Mouse (Mus musculus) lung, adult 2 months (tissue): ENCODE results near the gene Pdcl. TPM values are rescaled to one million over a fixed set of nuclear protein-coding genes. Genes with fewer than 3 reads are reported as not detected.
A peak's percentile ranks its signal among the peaks of the same experiment; 100 is the strongest.

ENCODE experiments used
- DNase-seq: peaks from one replicate; pipeline ENCODE4 v3.0.0; 2022
- H3K4me1 ChIP-seq: fragments of 200-500 bp; 2 replicates; pipeline ENCODE4 v1.6.1; 2011; ENCODE audit warnings: low read length; ENCODE audit not compliant: control insufficient read depth, insufficient read depth
- H3K4me3 ChIP-seq: fragments of 200-500 bp; replicated peaks from 2 replicates; pipeline ENCODE3; 2011; ENCODE audit warnings: low read depth, mild to moderate bottlenecking, control low read depth, low read length; ENCODE audit errors: extremely low read depth
- CTCF ChIP-seq: fragments of 200-500 bp; IDR thresholded peaks from 2 replicates; pipeline ENCODE4 v1.5.1; 2011; ENCODE audit warnings: mild to moderate bottlenecking, low read length, control low read depth; ENCODE audit not compliant: insufficient read depth
- POLR2A ChIP-seq: fragments of 200-500 bp; IDR thresholded peaks from 2 replicates; pipeline ENCODE4 v1.6.1; 2011; ENCODE audit warnings: low read depth, mild to moderate bottlenecking, control low read depth, low read length, borderline replicate concordance; ENCODE audit errors: extremely low read depth
- WGBS: fragments of 180-500 bp; shearing (Covaris S2); methylation state at CpG from one replicate; pipeline ENCODE4 v1.1.7; 2018; 5-methylcytosine and 5-hydroxymethylcytosine counted together
- polyA plus RNA-seq: library from polyadenylated mRNA; depleted of rRNA; stranded (reverse); fragments of >200 nt; gene quantifications from 2 replicates; pipeline ENCODE4 v1.2.3, GENCODE M21; 2012; rRNA removed

Pdcl gene
- polyA plus RNA-seq = 8.7 and 14.6 TPM in 2 replicates

GRCm38 (mm10) chr2:37358633-37359540 is at the start of gene Pdcl:
TSS of gene Pdcl (minus strand) at chr2:37359332.
- TF ChIP-seq POLR2A = peak; percentile 62; the same call in 1 of the 2 replicates
- no peak for TF ChIP-seq CTCF
- no peaks in the 10 kb centered on the region for H3K4me1 ChIP-seq
- H3K4me3 ChIP-seq = peak within 1 kb of the TSS; percentile 99
- peak; percentile 88 for DNase-seq
- under 1% methylated on average over 42 of the region's 42 CpGs for WGBS

DNA sequence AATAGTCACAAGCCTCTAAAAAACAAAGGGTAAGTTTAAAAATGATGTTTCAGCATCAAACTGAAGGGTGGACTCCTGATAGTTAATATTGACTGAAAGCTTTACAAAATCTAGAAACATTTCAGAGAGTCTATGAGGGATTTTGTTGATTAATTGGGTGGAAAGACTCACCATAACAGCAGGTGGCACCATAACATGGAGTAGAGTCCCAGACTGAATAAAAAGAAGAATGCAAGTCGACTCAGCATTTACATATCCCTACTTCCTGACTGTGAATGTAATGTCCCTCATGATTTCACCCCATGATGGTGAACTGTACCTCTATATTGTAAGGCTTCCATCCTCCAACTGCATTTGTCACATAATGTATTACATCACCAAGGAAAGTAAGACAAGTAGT is 36.4 kb upstream of the Pdcl start:
- 18% methylated on average over 1 of the region's 1 CpGs for WGBS
- no peak for DNase-seq
- TF ChIP-seq CTCF (no peak), POLR2A (no peak)
- Histone ChIP-seq H3K4me3 (no peak overlapping the region), H3K4me1 (no peaks in the 10 kb centered on the region)

GRCm38 (mm10) chr2:37382921-37383320 is 23.8 kb upstream of the Pdcl start:
- TF ChIP-seq POLR2A (no peak), CTCF (no peak)
- Histone ChIP-seq H3K4me3 (no peak overlapping the region), H3K4me1 (no peaks in the 10 kb centered on the region)
- no peak for DNase-seq
- WGBS = 95% methylated on average over 9 of the region's 9 CpGs

DNA sequence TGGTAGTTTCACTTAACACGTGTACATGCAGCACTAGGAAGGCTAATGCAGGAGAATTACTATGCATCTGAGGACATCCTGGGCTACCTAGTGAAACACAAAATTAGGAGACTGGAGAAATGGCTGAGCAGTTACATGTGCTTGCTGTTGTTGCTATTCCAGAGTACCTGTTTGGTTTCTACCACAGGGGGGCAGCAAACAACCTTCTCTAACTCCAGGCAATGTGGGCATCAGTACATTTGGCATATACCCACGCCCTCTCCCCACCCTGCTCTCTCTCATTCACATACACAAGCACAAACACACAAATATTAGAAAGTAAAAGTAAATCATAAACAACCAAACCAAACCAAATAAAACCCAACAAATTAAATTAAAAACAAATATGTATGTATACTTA is 21.1 kb upstream of the Pdcl start:
- DNase-seq = peak; percentile 20
- 56% methylated on average over 2 of the region's 2 CpGs for WGBS
- peak; percentile 53 for TF ChIP-seq CTCF
- no peak for TF ChIP-seq POLR2A
- Histone ChIP-seq H3K4me3 (no peak overlapping the region), H3K4me1 (no peaks in the 10 kb centered on the region)

DNA sequence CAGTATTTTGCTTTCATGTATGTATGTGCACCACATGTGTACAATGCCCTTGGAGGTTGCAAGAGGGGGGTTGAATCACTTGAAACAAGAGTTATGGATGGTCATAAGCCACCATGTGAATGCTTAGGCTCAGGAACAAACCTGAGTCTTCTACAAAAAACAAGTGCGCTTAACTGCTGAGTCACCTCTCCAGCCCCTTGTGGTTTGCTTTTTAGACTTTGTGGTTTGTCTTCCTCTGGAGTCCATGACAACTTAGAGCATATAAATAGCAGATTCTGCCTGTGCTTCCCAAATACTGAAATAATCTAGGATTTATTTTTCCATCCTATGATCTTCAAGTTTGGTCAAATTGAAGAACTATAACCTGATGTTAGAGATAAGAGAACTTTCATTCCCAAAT is 16.9 kb upstream of the Pdcl start:
- DNase-seq = no peak
- 90% methylated on average over 1 of the region's 1 CpGs for WGBS
- no peak overlapping the region for H3K4me3 ChIP-seq
- no peak for TF ChIP-seq POLR2A
- TF ChIP-seq CTCF = no peak
- no peaks in the 10 kb centered on the region for H3K4me1 ChIP-seq

- DNase-seq = no peak
- WGBS = 71% methylated on average over 2 of the region's 2 CpGs
- Histone ChIP-seq H3K4me1 (no peaks in the 10 kb centered on the region), H3K4me3 (no peak overlapping the region)
- TF ChIP-seq CTCF = no peak
- TF ChIP-seq POLR2A = no peak
These were observed 11.5 kb upstream of the Pdcl start for GRCm38 (mm10) chr2:37370651-37371050.

- no peak overlapping the region for H3K4me3 ChIP-seq
These were observed 776 bp upstream of the Pdcl start for GRCm38 (mm10) chr2:37359908-37360307.

DNA sequence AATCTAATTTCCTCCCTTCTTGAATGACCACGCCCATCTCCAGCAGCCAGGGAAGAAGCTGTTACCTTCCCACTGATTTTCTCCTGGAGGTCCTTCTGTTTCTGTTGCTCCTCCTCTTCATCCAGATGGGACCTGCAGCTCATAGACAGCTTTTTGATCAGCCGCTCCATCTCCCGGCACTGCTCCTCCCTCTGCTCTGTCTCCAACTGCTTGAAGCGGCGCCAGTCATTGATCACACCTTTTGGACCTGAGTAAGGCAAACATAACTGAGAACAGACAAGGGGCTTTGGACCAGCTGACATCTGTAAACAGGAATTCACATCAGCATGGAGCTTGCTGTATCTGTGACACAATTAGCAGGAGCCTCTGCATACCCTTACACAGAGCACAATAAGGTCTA is 3.6 kb downstream of the Pdcl start:
- Histone ChIP-seq H3K4me1 (0 out of 2 replicates have a peak, but pooled peaks cover 3% of the 10 kb centered on the region), H3K4me3 (no peak overlapping the region)
- TF ChIP-seq CTCF (no peak), POLR2A (no peak)
- WGBS = 97% methylated on average over 5 of the region's 5 CpGs
- DNase-seq = no peak

More at GRCm38 (mm10) chr2:37359908-37360307, 776 bp upstream of the Pdcl start:
- TF ChIP-seq CTCF (no peak), POLR2A (no peak)
- WGBS = 90% methylated on average over 2 of the region's 2 CpGs
- DNase-seq = no peak
- H3K4me1 ChIP-seq = no peaks in the 10 kb centered on the region

DNA sequence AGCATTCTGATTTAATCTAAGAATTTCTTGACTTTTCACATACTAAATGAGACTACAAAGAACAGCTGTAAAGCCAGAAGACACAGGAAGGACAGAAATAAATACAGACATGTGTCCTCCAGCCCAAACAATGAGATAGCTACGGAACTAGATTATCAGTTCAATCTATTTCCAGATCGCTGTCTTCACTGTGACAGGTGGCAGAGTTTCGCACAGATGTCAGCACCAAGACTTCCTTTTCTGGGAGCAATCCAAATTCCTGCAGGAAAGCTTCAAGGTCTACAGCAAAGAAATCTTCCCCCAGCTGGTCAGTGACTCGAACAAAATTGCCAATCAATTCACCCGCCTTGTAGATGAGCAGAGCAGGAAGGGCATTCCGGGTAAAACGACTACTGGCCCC is 7.5 kb downstream of the Pdcl start:
- 52% methylated on average over 7 of the region's 7 CpGs for WGBS
- Histone ChIP-seq H3K4me1 (0 out of 2 replicates have a peak, but pooled peaks cover 3% of the 10 kb centered on the region), H3K4me3 (no peak overlapping the region)
- DNase-seq = no peak
- no peak for TF ChIP-seq POLR2A
- TF ChIP-seq CTCF = no peak
